Mouse (Mus musculus) neural tube, embryonic 12.5 days (tissue): Measurements from ENCODE around the gene Gsk3b. TPM values are rescaled to one million over a fixed set of nuclear protein-coding genes. Genes with fewer than 3 reads are reported as not detected.

Experiments
- ATAC-seq: fragments of 200-750 bp; cut with Nextera tagmentation; 2 replicates; pipeline ENCODE4 v1.8.0; 2017; ENCODE audit warnings: low read depth, mild to moderate bottlenecking, moderate TSS enrichment, moderate library complexity; ENCODE audit not compliant: low FRiP score
- H3K27ac ChIP-seq: fragments of 300-500 bp; sonication (generic); 2 replicates; pipeline ENCODE4 v1.5.1; 2016
- H3K27me3 ChIP-seq: fragments of 300-500 bp; sonication (generic); replicated peaks from 2 replicates; pipeline ENCODE4 v1.6.1; 2016; ENCODE audit warnings: mild to moderate bottlenecking
- H3K36me3 ChIP-seq: fragments of 300-500 bp; sonication (generic); 2 replicates; pipeline ENCODE4 v1.6.1; 2016; ENCODE audit warnings: mild to moderate bottlenecking
- H3K4me1 ChIP-seq: fragments of 300-500 bp; sonication (generic); 2 replicates; pipeline ENCODE4 v1.6.1; 2016
- H3K4me2 ChIP-seq: fragments of 300-500 bp; sonication (generic); replicated peaks from 2 replicates; pipeline ENCODE4 v1.6.1; 2016; ENCODE audit warnings: mild to moderate bottlenecking
- H3K4me3 ChIP-seq: fragments of 300-500 bp; sonication (generic); 2 replicates; pipeline ENCODE4 v1.5.1; 2016
- H3K9ac ChIP-seq: fragments of 300-500 bp; sonication (generic); 2 replicates; pipeline ENCODE4 v1.6.1; 2016; ENCODE audit warnings: mild to moderate bottlenecking
- H3K9me3 ChIP-seq: fragments of 300-500 bp; sonication (generic); 2 replicates; pipeline ENCODE4 v1.6.1; 2016; ENCODE audit warnings: mild to moderate bottlenecking
- WGBS: fragments of 180-500 bp; shearing (Covaris S2); methylation state at CpG from one replicate; pipeline ENCODE4 v1.1.7; 2016; 5-methylcytosine and 5-hydroxymethylcytosine counted together
- polyA plus RNA-seq: library from polyadenylated mRNA; unstranded; fragments of >200 nt; fragmentation: Nextera tagmentation; extraction: Ambion mirVana; gene quantifications from 2 replicates; pipeline ENCODE4 v1.2.1, GENCODE M21; 2016

Gsk3b gene
- polyA plus RNA-seq, 1 experiment from 2014 or later, result 140 TPM

DNA sequence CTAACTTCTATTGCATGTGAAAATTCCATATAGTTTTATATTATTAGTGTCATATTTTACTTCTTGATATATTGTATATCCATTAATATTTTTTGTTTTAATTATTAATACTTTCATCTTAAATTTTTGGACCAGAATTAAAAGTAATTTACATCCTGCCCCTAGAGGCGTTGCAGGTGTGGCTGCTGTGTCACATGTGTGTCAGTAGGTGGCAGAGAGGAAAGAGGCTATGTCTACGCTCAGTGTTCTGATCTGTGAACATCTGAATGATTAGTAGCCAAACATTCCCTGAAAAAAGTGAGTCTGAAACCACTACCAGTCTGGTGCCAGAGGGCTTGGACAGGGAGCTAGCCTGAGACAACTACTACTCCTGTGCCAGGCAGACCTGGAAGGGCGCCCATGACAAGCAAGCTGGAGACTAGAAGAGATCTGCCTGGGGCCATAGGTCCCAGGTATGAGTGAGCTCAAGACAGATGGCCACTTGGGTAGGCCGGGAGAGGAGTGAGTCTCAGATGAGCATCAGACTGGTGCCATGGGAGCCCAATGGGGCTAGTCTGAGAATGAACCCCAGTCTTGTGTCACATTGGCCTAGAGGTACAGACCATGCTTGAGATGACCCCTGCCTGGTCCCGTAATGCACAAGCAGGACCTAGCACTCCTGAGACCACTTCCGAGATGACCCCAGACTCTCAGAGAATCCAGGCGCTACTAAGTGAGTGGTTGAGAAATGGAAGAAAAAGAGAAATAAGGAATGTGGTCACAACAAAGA is 69.2 kb downstream of the Gsk3b start:
- ATAC-seq, result peak; percentile 29; the same call in 1 of the 2 replicates
- H3K4me1 ChIP-seq, result 0 out of 2 replicates have a peak, but pooled peaks cover 7% of the 10 kb centered on the region
- H3K4me2 ChIP-seq, result no peak overlapping the region
- H3K9ac ChIP-seq, result no peak overlapping the region
- H3K27me3 ChIP-seq, result no peaks in the 10 kb centered on the region
- no peaks in the 10 kb centered on the region; the same call in 1 of the 2 replicates for H3K36me3 ChIP-seq
- H3K9me3 ChIP-seq, result no peaks in the 10 kb centered on the region
- no peak overlapping the region for H3K27ac ChIP-seq
- H3K4me3 ChIP-seq, result no peak overlapping the region
- 95% methylated on average over 7 of the region's 7 CpGs for WGBS

DNA sequence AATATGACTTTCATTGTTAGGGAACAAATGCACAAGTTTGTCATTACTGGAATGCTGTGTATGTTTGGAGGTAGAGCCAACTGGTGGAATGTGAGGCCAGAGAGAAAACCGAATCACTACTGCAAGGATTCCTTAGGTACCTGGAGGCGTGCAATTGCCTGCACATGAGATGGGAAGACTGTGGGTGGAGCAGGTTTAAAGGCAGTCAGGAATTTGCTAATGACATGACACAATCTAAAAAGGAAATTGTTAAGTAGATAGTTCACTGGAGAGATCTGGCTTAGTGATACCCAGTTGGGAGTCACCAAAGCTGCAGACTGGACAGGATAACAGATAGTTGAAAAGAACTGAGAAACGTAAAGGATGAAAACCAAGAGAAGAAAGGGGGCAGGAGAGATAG is 73.2 kb downstream of the Gsk3b start:
- Histone ChIP-seq H3K27me3 (no peaks in the 10 kb centered on the region), H3K27ac (no peak overlapping the region), H3K4me3 (no peak overlapping the region), H3K4me2 (no peak overlapping the region), H3K36me3 (no peaks in the 10 kb centered on the region), H3K9ac (no peak overlapping the region), H3K9me3 (no peaks in the 10 kb centered on the region), H3K4me1 (0 out of 2 replicates have a peak, but pooled peaks cover 7% of the 10 kb centered on the region)
- 94% methylated on average over 3 of the region's 3 CpGs for WGBS
- no peak for ATAC-seq

DNA sequence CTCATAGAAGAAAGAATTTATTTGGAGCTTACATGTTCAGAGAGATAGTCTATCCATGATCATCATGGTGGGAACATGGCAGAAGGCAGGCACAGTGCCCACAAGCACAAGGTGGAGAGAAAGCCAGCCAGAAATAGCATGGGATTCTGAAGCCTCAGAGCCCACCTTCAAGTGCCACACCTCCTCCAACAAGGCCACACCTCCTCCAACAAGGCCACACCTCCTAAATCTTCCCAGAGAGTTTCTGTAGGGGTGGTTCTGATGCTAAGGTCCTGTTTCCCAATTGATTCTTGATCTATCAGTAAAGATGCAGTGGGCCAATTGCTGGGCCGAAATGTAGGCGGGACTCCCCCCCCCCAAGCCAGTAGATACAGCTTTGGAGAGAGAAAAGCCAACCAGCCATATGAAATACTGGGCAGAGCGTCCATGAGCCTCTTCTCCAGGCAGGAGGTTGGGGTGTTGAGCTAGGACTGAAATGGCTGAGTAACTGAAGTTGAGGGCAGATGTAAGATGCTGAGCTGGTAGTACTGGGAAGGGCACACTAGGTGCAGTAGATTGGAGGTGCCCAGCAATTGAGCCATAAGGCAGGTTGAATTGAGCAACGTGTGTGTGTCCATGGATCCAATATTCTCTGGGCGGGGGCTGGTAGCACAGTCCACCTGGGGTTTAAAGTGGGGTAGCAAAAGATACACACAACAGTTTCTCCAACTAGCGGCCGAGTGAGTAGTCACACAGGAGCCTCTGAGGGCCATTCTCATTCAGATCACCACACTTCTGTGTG is 76.2 kb downstream of the Gsk3b start:
- H3K4me1 ChIP-seq, result no peaks in the 10 kb centered on the region
- no peak overlapping the region for H3K27ac ChIP-seq
- no peaks in the 10 kb centered on the region for H3K9me3 ChIP-seq
- WGBS, result 92% methylated on average over 7 of the region's 7 CpGs
- H3K36me3 ChIP-seq, result no peaks in the 10 kb centered on the region
- no peak for ATAC-seq
- no peak overlapping the region for H3K4me2 ChIP-seq
- H3K9ac ChIP-seq, result no peak overlapping the region
- no peaks in the 10 kb centered on the region for H3K27me3 ChIP-seq
- H3K4me3 ChIP-seq, result no peak overlapping the region

DNA sequence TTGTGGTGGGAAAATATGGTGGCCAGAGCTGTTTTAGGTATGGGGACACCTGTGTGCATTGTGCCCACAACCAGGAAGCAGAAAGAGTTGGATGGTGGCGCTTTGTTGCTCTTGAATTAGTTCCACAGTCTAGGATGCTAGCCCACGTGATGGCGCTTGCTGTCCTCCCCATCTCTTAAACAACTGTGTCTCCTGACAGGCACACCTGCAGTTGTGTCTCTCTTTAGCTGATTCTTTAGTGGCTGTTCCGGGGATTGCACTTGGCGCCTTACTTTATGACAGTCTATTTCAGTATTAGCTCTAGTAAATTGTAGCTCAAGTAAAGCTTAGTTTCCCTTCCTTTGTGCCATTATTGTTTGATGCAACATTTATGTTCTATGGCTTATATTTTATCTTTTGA is 80.2 kb downstream of the Gsk3b start:
- Histone ChIP-seq H3K4me2 (no peak overlapping the region), H3K9ac (no peak overlapping the region), H3K9me3 (no peaks in the 10 kb centered on the region), H3K4me3 (no peak overlapping the region), H3K27me3 (no peaks in the 10 kb centered on the region), H3K27ac (no peak overlapping the region), H3K4me1 (no peaks in the 10 kb centered on the region), H3K36me3 (peaks cover 14% of the 10 kb centered on the region)
- 85% methylated on average over 5 of the region's 5 CpGs for WGBS
- ATAC-seq, result no peak

DNA sequence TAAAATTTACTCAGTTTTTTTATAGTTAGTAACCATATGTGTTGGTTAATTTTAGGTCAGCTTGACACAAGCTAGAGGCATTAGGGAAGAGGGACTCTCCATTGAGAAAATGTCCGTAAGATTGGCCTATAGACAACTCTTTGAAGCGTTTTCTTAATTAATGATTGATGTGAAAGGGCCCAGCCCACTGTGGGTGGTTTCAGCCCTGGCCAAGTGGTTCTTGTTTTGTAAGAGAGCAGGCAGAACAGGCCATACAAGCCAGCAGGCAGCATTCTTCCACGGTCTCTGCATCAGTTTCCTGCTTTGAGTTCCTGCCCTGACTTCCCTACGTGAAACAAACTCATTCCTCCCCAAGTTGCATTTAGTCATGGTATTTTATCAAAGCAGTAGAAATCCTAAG is 90.3 kb downstream of the Gsk3b start:
- H3K4me1 ChIP-seq, result no peaks in the 10 kb centered on the region
- no peak overlapping the region for H3K4me3 ChIP-seq
- H3K27me3 ChIP-seq, result no peaks in the 10 kb centered on the region
- no peak overlapping the region for H3K4me2 ChIP-seq
- ATAC-seq, result no peak
- peaks cover 26% of the 10 kb centered on the region for H3K36me3 ChIP-seq
- H3K9ac ChIP-seq, result no peak overlapping the region
- WGBS, result 85% methylated on average over 4 of the region's 4 CpGs
- H3K9me3 ChIP-seq, result no peaks in the 10 kb centered on the region
- H3K27ac ChIP-seq, result no peak overlapping the region

GRCm38 (mm10) chr16:38181421-38181820 is 92.6 kb downstream of the Gsk3b start:
- Histone ChIP-seq H3K27ac (no peak overlapping the region), H3K27me3 (no peaks in the 10 kb centered on the region), H3K4me1 (no peaks in the 10 kb centered on the region), H3K4me3 (no peak overlapping the region), H3K9ac (no peak overlapping the region), H3K9me3 (no peaks in the 10 kb centered on the region), H3K36me3 (peaks cover 34% of the 10 kb centered on the region), H3K4me2 (no peak overlapping the region)
- no peak for ATAC-seq
- WGBS, result 87% methylated on average over 8 of the region's 8 CpGs

- Histone ChIP-seq H3K4me2 (no peak overlapping the region), H3K9ac (no peak overlapping the region), H3K27me3 (no peaks in the 10 kb centered on the region), H3K9me3 (no peaks in the 10 kb centered on the region), H3K4me1 (no peaks in the 10 kb centered on the region), H3K27ac (no peak overlapping the region), H3K4me3 (no peak overlapping the region), H3K36me3 (peaks cover 34% of the 10 kb centered on the region)
- 86% methylated on average over 8 of the region's 8 CpGs for WGBS
- ATAC-seq, result no peak
These were observed 96.0 kb downstream of the Gsk3b start for GRCm38 (mm10) chr16:38184657-38185269.

DNA sequence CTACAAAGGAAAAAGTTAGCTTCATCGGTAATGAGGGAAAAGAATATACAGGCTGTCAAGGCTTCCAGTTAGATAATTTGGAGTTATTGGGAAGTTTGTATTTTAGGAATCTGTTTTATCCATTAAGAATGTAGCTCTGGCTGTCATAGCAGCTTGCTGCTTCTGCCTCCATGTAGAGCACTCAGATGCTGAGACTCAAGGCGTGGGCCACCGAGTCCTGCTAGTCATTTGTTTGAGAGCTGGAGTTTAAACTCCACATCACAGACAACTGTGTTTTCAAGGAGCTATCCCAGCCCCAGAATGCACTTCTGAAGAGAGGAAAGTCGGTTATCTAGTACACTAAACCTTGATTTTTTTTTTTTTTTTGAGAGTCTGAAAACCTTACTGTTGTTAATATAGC is 101.2 kb downstream of the Gsk3b start:
- Histone ChIP-seq H3K4me1 (no peaks in the 10 kb centered on the region), H3K27me3 (no peaks in the 10 kb centered on the region), H3K27ac (no peak overlapping the region), H3K4me3 (no peak overlapping the region), H3K36me3 (peaks cover 55% of the 10 kb centered on the region), H3K9ac (no peak overlapping the region), H3K9me3 (no peaks in the 10 kb centered on the region), H3K4me2 (no peak overlapping the region)
- 92% methylated on average over 4 of the region's 4 CpGs for WGBS
- ATAC-seq, result no peak

- Histone ChIP-seq H3K36me3 (peaks cover 59% of the 10 kb centered on the region), H3K4me2 (no peak overlapping the region), H3K9me3 (no peaks in the 10 kb centered on the region), H3K4me3 (no peak overlapping the region), H3K27ac (no peak overlapping the region), H3K27me3 (no peaks in the 10 kb centered on the region), H3K4me1 (no peaks in the 10 kb centered on the region), H3K9ac (no peak overlapping the region)
- no peak for ATAC-seq
- 91% methylated on average over 3 of the region's 3 CpGs for WGBS
These were observed 101.7 kb downstream of the Gsk3b start for GRCm38 (mm10) chr16:38190531-38190930.

DNA sequence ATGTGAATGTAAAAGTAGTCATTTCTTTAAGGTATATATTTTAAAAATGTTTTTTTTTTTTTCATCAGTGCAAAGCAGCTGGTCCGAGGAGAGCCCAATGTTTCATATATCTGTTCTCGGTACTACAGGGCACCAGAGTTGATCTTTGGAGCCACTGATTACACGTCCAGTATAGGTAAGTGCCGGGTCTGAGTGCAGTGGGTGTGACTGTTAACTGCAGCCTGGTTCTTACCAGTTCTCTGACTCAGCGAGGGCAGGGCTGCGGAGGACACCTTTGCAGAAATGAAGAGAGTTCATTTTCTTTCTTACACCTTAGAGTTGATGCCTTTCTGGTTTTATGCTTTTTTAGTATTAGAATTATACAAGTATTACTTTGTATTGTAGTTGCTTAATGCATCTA is 102.7 kb downstream of the Gsk3b start:
- no peaks in the 10 kb centered on the region for H3K9me3 ChIP-seq
- no peak overlapping the region for H3K27ac ChIP-seq
- ATAC-seq, result no peak
- no peak overlapping the region for H3K9ac ChIP-seq
- no peak overlapping the region for H3K4me3 ChIP-seq
- 96% methylated on average over 6 of the region's 6 CpGs for WGBS
- no peaks in the 10 kb centered on the region for H3K4me1 ChIP-seq
- no peaks in the 10 kb centered on the region for H3K27me3 ChIP-seq
- H3K36me3 ChIP-seq, result peaks cover 60% of the 10 kb centered on the region
- H3K4me2 ChIP-seq, result no peak overlapping the region

- no peaks in the 10 kb centered on the region for H3K27me3 ChIP-seq
- H3K4me2 ChIP-seq, result no peak overlapping the region
- no peaks in the 10 kb centered on the region for H3K9me3 ChIP-seq
- peaks cover 56% of the 10 kb centered on the region for H3K36me3 ChIP-seq
- no peak overlapping the region for H3K4me3 ChIP-seq
- H3K27ac ChIP-seq, result no peak overlapping the region
- H3K9ac ChIP-seq, result no peak overlapping the region
- 88% methylated on average over 6 of the region's 6 CpGs for WGBS
- no peaks in the 10 kb centered on the region for H3K4me1 ChIP-seq
- ATAC-seq, result no peak
These were observed 103.8 kb downstream of the Gsk3b start for GRCm38 (mm10) chr16:38192640-38193039.

GRCm38 (mm10) chr16:38197299-38197698 is 108.5 kb downstream of the Gsk3b start:
- Histone ChIP-seq H3K9me3 (no peaks in the 10 kb centered on the region), H3K4me1 (no peaks in the 10 kb centered on the region), H3K9ac (no peak overlapping the region), H3K27ac (no peak overlapping the region), H3K4me3 (no peak overlapping the region), H3K4me2 (no peak overlapping the region), H3K27me3 (no peaks in the 10 kb centered on the region), H3K36me3 (peaks cover 31% of the 10 kb centered on the region)
- WGBS, result 61% methylated on average over 4 of the region's 4 CpGs
- ATAC-seq, result no peak
